Mouse (Mus musculus): ENCODE measurements around the gene Mvb12b. TPM values are rescaled to one million over a fixed set of nuclear protein-coding genes. Genes with fewer than 3 reads are reported as not detected.

Mvb12b gene
- polyA plus RNA-seq, 1 experiment from 2014 or later, result 16.6 TPM

GRCm38 (mm10) chr2:33718561-33718960, 169.2 kb downstream of the Mvb12b start:
- Histone ChIP-seq H3K4me3 (no peak overlapping the region), H3K36me3 (no peaks in the 10 kb centered on the region), H3K27me3 (ENCODE audit: insufficient read depth, poor library complexity, severe bottlenecking) (peaks cover 49% of the 10 kb centered on the region), H3K27ac (no peak overlapping the region), H3K4me1 (peaks cover 48% of the 10 kb centered on the region), H3K9me3 (no peaks in the 10 kb centered on the region)
- DNase-seq (ENCODE audit: low spot score), result no peak
- 61% methylated on average over 6 of the region's 6 CpGs for WGBS

GRCm38 (mm10) chr2:33717821-33718351, 169.9 kb downstream of the Mvb12b start:
- Histone ChIP-seq H3K27ac (no peak overlapping the region), H3K4me3 (peak overlapping the region; percentile 29), H3K36me3 (no peaks in the 10 kb centered on the region), H3K4me1 (peaks cover 54% of the 10 kb centered on the region), H3K27me3 (ENCODE audit: insufficient read depth, poor library complexity, severe bottlenecking) (peaks cover 53% of the 10 kb centered on the region), H3K9me3 (no peaks in the 10 kb centered on the region)
- 19% methylated on average over 21 of the region's 21 CpGs for WGBS
- no peak for DNase-seq (ENCODE audit: low spot score)

GRCm38 (mm10) chr2:33717378-33717777, 170.4 kb downstream of the Mvb12b start:
- WGBS, result 56% methylated on average over 11 of the region's 11 CpGs
- H3K36me3 ChIP-seq, result no peaks in the 10 kb centered on the region
- peaks cover 58% of the 10 kb centered on the region for H3K27me3 ChIP-seq (ENCODE audit: insufficient read depth, poor library complexity, severe bottlenecking)
- DNase-seq (ENCODE audit: low spot score), result no peak
- H3K4me1 ChIP-seq, result peaks cover 59% of the 10 kb centered on the region
- H3K27ac ChIP-seq, result no peak overlapping the region
- peak overlapping the region; percentile 29; the same call in 1 of the 2 replicates for H3K4me3 ChIP-seq
- no peaks in the 10 kb centered on the region for H3K9me3 ChIP-seq

GRCm38 (mm10) chr2:33716878-33717277, 170.9 kb downstream of the Mvb12b start:
- no peak for DNase-seq (ENCODE audit: low spot score)
- 58% methylated on average over 15 of the region's 15 CpGs for whole genome bisulfite sequencing
- Histone ChIP-seq H3K27ac (no peak overlapping the region), H3K4me3 (no peak overlapping the region), H3K4me1 (peaks cover 59% of the 10 kb centered on the region), H3K9me3 (no peaks in the 10 kb centered on the region), H3K36me3 (no peaks in the 10 kb centered on the region), H3K27me3 (ENCODE audit: insufficient read depth, poor library complexity, severe bottlenecking) (peaks cover 62% of the 10 kb centered on the region)

- Histone ChIP-seq H3K4me1 (peaks cover 46% of the 10 kb centered on the region), H3K4me3 (no peak overlapping the region), H3K9me3 (no peaks in the 10 kb centered on the region), H3K27me3 (ENCODE audit: insufficient read depth, poor library complexity, severe bottlenecking) (peaks cover 78% of the 10 kb centered on the region), H3K27ac (no peak overlapping the region), H3K36me3 (no peaks in the 10 kb centered on the region)
- no peak for DNase-seq (ENCODE audit: low spot score)
- WGBS, result 57% methylated on average over 8 of the region's 8 CpGs
Observed at GRCm38 (mm10) chr2:33714932-33715331, 172.8 kb downstream of the Mvb12b start.

- Histone ChIP-seq H3K4me1 (peaks cover 37% of the 10 kb centered on the region), H3K9me3 (no peaks in the 10 kb centered on the region), H3K27me3 (ENCODE audit: insufficient read depth, poor library complexity, severe bottlenecking) (peaks cover 78% of the 10 kb centered on the region), H3K36me3 (no peaks in the 10 kb centered on the region), H3K4me3 (no peak overlapping the region), H3K27ac (no peak overlapping the region; the same call in 1 of the 2 replicates)
- WGBS, result 29% methylated on average over 12 of the region's 12 CpGs
- DNase-seq (ENCODE audit: low spot score), result no peak
Observed at GRCm38 (mm10) chr2:33713580-33714260, 174.0 kb downstream of the Mvb12b start.

GRCm38 (mm10) chr2:33712811-33713210, 174.9 kb downstream of the Mvb12b start:
- Histone ChIP-seq H3K27ac (no peak overlapping the region), H3K4me1 (peaks cover 37% of the 10 kb centered on the region)

GRCm38 (mm10) chr2:33708831-33709230, 178.9 kb downstream of the Mvb12b start:
- Histone ChIP-seq H3K4me1 (peaks cover 25% of the 10 kb centered on the region), H3K9me3 (no peaks in the 10 kb centered on the region), H3K36me3 (no peaks in the 10 kb centered on the region), H3K27me3 (ENCODE audit: insufficient read depth, poor library complexity, severe bottlenecking) (peaks cover 85% of the 10 kb centered on the region), H3K27ac (no peak overlapping the region), H3K4me3 (no peak overlapping the region)
- no peak for DNase-seq (ENCODE audit: low spot score)
- 85% methylated on average over 8 of the region's 8 CpGs for WGBS

More at GRCm38 (mm10) chr2:33712811-33713210, 174.9 kb downstream of the Mvb12b start:
- no peak for DNase-seq (ENCODE audit: low spot score)
- Histone ChIP-seq H3K36me3 (no peaks in the 10 kb centered on the region), H3K27me3 (ENCODE audit: insufficient read depth, poor library complexity, severe bottlenecking) (peaks cover 77% of the 10 kb centered on the region), H3K9me3 (no peaks in the 10 kb centered on the region), H3K4me3 (no peak overlapping the region)
- 22% methylated on average over 4 of the region's 4 CpGs for WGBS

- Histone ChIP-seq H3K9me3 (no peaks in the 10 kb centered on the region), H3K4me1 (peaks cover 21% of the 10 kb centered on the region), H3K27me3 (ENCODE audit: insufficient read depth, poor library complexity, severe bottlenecking) (peaks cover 86% of the 10 kb centered on the region), H3K27ac (no peak overlapping the region), H3K36me3 (no peaks in the 10 kb centered on the region), H3K4me3 (no peak overlapping the region)
- WGBS, result 18% methylated on average over 3 of the region's 3 CpGs
- DNase-seq (ENCODE audit: low spot score), result no peak
Observed at GRCm38 (mm10) chr2:33708096-33708495, 179.7 kb downstream of the Mvb12b start.

GRCm38 (mm10) chr2:33706403-33706802, 181.3 kb downstream of the Mvb12b start:
- no peak overlapping the region for H3K4me3 ChIP-seq
- no peak overlapping the region for H3K27ac ChIP-seq
- H3K9me3 ChIP-seq, result no peaks in the 10 kb centered on the region
- H3K36me3 ChIP-seq, result no peaks in the 10 kb centered on the region
- peaks cover 15% of the 10 kb centered on the region for H3K4me1 ChIP-seq
- WGBS, result 63% methylated on average over 9 of the region's 9 CpGs
- peaks cover 87% of the 10 kb centered on the region for H3K27me3 ChIP-seq (ENCODE audit: insufficient read depth, poor library complexity, severe bottlenecking)
- DNase-seq (ENCODE audit: low spot score), result no peak

GRCm38 (mm10) chr2:33705687-33706320, 181.9 kb downstream of the Mvb12b start:
- peaks cover 90% of the 10 kb centered on the region for H3K27me3 ChIP-seq (ENCODE audit: insufficient read depth, poor library complexity, severe bottlenecking)
- H3K4me3 ChIP-seq, result no peak overlapping the region
- H3K36me3 ChIP-seq, result no peaks in the 10 kb centered on the region
- H3K4me1 ChIP-seq, result peaks cover 15% of the 10 kb centered on the region
- no peaks in the 10 kb centered on the region for H3K9me3 ChIP-seq
- H3K27ac ChIP-seq, result no peak overlapping the region
- no peak for DNase-seq (ENCODE audit: low spot score)
- WGBS, result 38% methylated on average over 16 of the region's 16 CpGs

GRCm38 (mm10) chr2:33703286-33703685, 184.5 kb downstream of the Mvb12b start:
- Histone ChIP-seq H3K4me1 (peaks cover 16% of the 10 kb centered on the region), H3K27me3 (ENCODE audit: insufficient read depth, poor library complexity, severe bottlenecking) (peaks cover 82% of the 10 kb centered on the region), H3K4me3 (no peak overlapping the region), H3K27ac (no peak overlapping the region), H3K36me3 (no peaks in the 10 kb centered on the region), H3K9me3 (no peaks in the 10 kb centered on the region)
- DNase-seq (ENCODE audit: low spot score), result no peak
- 54% methylated on average over 5 of the region's 5 CpGs for WGBS

GRCm38 (mm10) chr2:33702705-33703104, 185.0 kb downstream of the Mvb12b start:
- WGBS, result 70% methylated on average over 5 of the region's 5 CpGs
- H3K27ac ChIP-seq, result no peak overlapping the region
- no peaks in the 10 kb centered on the region for H3K9me3 ChIP-seq
- H3K36me3 ChIP-seq, result no peaks in the 10 kb centered on the region
- H3K4me3 ChIP-seq, result no peak overlapping the region
- H3K4me1 ChIP-seq, result peaks cover 10% of the 10 kb centered on the region
- peaks cover 77% of the 10 kb centered on the region for H3K27me3 ChIP-seq (ENCODE audit: insufficient read depth, poor library complexity, severe bottlenecking)
- DNase-seq (ENCODE audit: low spot score), result no peak
